Mouse (Mus musculus): ENCODE results near the gene Cd19.

- no peak for TF ChIP-seq CTCF (IDR thresholded peaks at IDR 0.05; ENCODE audit: control insufficient read depth, insufficient read depth, low read length)
- no peak for TF ChIP-seq POLR2A (IDR thresholded peaks at IDR 0.05; ENCODE audit: borderline replicate concordance, control insufficient read depth, low read depth, low read length)
Measured at GRCm38 (mm10) chr7:126383565-126383964, 31.1 kb downstream of the Cd19 start.
